Mouse (Mus musculus): ENCODE measurements around the gene Mindy4.
"Not testable (repeated sequence)": the region's sequence is repeated elsewhere in the genome, so short reads cannot be mapped to it uniquely, and the experiment has no call there.

The Mindy4 gene

DNA sequence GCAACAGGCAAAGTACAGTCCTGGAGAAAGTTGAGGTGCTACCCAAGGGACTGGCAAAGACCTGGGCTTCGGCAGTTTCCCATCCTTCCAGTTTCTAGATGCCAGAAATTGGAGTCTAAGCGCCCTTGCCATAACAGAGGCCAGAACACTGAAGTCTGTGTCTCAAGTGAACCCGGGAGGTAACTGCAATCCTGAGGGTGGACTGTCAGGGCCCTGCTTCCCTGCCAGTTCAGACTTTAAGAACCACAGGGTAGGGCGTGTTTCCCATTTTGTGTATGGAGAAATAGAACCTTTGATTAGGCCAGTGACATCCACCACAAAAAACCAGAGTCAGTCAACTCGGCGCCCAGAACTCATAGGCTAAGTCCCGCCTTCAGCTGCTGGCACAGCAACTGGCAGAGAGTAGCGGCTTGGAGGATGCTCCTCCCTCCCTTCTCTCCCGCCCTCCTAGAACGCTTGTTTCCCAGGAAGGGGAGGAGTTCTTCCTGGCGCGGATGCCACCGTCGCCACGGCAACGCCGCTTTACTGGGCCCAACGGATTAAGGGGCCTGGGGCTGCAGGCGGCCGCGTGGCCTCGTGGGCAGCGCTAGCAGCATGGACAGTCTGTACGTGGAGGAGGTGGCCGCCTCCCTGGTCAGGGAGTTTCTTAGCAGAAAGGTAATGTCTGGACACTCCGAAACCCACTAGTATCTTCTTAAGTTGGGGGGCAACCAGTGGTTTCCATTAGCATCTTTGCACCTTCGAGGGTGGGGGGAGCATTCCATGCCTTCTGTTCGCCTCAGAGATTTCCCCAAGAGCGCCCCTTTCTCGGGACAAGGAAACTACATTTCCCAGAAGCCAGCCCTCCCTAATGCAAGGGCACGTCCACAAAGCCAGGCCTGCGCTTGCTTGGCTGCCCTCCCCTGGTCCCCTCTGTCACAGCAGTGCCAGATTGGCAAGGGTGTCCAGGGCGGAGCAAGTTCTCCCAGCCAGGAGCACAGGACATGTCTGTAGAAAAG, at the start of gene Mindy4:
Gene Mindy4, plus strand, starts transcription at position 471 of the 998 bp plus-strand sequence.
- DNase-seq: peak; percentile 90 to 96

DNA sequence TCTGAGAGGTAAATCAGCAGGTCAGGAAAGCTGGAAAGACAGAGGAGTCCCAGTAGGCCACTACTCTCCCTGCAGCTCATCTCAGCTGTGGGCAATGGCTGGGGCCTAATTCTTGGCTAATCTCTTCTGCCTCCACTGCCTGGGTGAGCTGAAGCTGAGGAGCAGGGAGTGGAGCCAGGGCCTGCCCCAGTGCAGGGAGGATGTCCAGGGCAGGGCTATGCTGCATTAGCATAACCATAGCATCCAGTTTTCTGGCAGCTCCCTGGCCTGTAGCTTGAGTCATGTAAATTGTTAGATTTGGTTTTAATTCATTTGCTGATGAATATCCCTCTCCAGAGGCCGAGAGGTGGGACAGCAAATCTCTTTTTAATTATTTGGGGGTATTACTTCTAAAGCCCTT, 43.9 kb upstream of the Mindy4 start:
- no peak for DNase-seq

DNA sequence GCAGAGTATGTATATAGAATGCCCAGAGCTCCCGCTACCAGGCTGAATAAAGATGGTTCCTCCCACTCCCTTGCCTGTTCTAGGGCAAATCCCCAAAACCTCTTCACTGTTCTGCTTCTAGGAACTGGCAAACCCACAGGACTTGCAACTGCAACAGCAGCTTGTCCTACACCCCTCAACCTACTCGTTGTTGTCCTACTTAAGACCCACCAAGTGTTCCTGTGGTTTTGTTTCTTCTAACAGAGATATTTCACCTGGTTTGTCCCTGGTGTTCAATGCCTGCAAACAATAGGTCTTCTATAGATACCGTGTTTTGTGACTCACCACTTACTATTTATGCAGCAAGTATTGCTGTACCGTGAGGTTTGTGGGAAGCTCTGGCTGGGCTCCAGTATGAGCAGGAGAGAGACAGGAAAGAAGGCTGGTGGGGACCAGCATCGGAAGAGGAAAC, 41.8 kb upstream of the Mindy4 start:
- no peak for DNase-seq

DNA sequence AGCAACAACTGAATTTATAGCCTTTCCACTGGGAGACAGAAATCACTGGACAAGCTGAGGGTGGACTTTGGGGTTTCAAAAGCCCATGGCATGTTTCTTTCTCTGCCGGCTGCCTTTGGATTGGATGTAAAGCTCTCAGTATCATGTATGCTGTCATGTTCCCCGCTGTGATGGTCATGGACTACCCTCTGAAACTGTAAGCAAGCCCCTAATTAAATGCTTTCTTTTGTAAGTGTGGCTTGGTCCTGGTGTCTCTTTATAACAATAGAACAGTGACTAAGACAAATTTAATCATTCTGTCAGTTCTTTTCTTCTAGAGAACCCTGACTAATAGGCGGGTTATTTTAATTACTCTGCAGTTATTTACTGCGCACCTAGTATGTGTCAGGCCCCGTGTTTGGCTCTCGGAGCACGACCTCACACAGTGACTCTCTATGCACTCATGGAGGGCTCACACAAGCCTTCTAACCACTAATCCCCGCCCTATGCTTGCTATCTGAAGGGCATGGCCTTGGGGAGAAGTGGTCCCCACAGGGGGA, 40.1 kb upstream of the Mindy4 start:
- no peak for DNase-seq

DNA sequence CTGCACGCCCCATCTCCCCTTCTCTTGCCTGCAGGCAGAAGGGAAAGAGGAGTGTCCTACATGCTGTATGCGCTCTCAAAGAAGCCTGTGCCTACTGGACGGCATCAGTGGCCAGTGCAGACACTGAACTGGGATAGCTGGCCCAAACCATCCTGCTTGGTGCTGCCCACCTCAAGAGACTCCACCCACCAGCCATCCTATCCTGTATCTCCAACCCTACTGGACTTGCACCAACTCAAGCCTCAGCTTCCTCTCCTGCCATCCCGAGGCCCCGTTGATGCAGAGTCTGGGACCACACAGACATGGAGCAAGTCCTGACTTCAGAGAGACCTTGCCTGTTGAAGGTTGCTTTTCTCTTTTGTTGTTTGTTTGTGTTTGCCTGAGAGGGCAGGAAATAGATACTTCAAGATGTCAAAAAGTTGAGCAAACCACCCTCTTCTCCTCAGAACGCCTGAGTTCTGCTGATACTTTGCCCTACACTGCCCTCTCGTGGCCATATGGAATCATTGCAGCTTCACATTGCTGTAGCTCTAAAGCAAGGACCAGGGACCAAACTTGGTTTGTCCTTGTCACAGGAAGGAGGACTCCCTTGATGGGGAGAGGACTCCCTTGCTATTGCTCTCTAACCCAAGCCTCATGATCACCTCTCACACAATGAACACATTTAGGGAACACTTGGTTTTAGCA, 36.3 kb upstream of the Mindy4 start:
- peak; percentile 62 to 77 for DNase-seq

DNA sequence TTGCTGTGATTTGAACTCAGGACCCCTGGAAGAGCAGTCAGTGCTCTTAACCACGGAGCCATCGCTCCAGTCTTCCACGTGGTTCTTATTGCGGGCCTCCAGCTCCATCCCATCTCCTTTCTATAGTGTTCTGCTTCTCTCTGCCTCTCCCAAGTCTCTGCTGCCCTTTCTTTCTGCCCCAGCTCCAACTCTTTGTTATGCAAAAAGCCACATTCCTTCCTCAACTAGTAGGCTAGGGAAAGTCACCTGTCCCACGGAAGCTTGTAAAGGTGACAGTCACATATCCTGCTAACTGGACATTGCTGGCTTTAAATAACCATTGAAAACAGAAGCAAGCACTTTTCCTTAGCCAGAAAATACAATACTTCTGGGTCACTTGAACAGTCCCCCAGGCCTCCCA, 33.4 kb upstream of the Mindy4 start:
- DNase-seq: no peak

DNA sequence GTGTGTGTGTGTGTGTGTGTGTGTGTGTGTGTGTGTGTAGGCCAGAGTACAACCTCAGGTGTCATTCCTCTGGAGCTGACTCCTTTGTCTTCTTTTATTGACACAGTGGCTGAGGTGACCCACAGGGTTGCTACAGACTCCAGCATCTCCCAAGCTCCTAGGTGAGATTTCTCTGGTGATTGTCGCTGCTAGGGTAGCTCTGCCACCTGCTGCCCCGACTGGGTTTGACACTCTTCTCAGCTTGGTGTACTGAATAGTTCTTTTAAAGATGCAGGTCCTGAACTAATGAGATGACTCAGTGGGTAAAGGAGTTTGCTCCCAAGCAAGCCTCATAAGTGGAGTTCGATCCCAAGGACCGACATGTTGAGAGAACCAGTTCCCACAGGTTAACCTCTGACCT, 31.5 kb upstream of the Mindy4 start:
- DNase-seq: no peak

DNA sequence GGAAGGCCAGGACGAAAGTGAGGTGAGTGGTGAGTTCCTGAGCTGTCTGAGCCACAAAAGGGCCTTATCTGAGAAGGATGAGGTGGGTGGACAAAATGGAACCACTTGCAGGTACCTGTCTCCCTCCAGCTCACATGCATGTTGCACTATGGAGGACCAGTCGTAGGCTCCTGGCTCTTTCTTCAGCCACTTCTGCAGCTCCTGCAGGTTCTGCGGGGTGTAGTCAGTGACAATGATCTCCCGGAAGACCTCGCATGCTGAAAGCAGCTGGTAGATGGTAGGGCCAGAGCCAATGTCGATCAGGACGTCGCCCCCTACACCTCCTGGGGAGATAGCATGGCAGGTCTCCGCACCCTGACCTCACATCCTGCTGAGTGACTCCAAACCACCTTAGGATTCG, 30.0 kb upstream of the Mindy4 start:
- DNase-seq: no peak

DNA sequence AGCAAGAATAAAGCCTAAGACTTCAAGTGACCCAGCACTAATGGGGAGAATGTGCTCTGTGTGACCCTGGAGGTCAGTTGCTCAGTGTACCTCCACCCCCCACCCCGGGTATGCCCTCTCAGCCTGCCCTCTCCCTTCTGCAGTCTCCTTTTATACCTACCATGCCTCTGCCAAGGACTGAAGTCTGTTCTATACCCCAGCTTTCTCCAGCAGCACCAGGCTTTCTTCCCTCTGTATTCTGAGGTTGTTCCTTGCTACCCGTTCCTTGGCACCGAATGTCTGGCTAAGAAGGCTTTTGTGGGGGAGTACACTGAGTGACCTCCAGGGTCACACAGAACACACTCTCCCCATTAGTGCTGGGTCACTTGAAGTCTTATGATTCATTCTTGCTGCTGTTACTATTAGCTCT, 29.2 kb upstream of the Mindy4 start:
- no peak for DNase-seq

DNA sequence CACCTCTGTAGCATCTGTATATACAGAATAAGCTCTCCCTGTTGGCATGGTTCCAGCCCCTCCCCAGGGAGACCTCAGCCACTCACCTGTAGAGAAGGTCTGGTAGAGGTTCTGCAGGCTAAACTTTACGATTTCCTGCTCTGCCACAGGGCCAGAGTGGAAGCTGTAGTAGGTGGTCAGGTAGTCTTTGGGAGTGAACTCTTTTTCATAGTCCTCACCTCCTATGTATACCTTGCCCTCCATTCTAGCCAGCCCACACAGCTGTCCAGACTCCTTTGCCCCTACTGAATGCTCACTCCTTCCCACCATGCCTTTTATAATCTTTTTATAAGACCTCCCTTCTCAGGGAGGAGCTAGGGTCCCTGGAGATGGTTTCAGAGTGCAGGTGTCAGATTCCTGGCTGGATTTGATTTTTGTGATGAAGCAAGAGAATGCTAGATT, 28.4 kb upstream of the Mindy4 start, which contains the start of gene Inmt:
Gene Inmt, minus strand, starts transcription at position 303 of the 441 bp plus-strand sequence.
- DNase-seq: no peak

DNA sequence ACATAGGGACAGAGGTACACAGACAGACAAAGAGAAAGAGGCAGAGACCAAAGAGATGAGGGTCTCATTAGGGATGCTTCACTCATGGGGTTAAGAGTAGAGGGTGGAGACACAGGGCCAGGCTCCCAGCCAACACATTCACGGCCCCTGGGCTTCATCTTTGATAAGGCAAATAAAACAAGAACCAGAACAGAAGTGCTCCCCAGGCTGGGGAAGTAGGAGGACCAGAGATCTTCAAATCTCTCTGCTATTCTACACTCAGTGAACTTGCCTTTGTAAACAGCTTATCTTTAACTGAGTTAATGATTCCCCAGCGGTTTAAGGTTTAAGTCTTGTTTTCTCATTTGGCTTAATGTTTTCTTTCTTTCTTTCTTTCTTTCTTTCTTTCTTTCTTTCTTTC, 27.7 kb upstream of the Mindy4 start:
- DNase-seq: no peak

DNA sequence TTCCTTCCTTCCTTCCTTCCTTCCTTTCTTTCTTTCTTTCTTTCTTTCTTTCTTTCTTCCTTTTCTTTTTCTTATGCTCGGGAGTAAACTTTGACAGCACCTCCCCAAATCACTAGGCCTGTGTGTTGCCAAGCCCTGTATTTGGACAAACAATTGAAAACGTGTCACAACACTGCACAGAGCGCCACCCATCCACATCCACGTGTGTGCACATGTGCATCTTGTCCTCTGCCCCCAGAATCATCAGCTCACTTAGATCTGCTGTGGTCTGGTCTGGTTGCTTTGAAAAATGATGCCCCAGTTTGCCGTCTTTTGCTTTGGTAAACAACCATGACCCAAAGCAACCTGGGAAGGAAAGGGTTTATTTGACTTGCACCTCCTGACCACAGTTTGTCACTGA, 27.3 kb upstream of the Mindy4 start:
- DNase-seq: no peak

DNA sequence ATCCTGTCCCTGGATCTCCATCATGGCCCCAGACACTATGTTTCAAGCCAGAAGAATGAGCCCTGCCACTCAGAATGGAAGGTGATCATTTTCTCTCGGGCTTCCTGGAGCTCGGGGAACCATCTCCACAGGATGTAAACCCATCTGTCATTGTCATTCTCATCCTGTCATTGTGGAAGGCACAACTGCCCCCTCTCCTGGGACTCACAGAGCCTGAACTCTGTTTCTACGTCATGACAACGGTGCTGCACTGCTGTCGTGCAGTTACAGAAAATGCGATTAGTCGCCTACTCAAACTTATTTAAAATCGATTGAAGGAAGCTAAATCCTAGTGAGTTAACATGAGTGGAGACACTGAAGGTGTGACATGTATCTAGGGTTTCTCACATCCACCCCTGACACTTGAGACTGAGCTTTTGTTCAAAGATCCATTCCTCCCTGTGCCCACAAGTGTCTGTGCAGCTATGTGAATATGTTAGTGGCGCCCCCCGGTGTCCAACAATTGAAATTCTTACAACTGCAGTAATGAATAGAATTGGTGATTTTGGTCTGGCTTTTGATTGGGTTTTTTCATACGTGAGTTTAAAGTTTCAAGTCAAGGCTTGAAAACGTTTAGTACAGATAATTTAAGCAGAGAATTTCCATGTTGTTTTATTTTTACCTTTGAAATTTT, 26.0 kb upstream of the Mindy4 start:
- peak in 1 of 2 experiments; percentile 47 for DNase-seq

DNA sequence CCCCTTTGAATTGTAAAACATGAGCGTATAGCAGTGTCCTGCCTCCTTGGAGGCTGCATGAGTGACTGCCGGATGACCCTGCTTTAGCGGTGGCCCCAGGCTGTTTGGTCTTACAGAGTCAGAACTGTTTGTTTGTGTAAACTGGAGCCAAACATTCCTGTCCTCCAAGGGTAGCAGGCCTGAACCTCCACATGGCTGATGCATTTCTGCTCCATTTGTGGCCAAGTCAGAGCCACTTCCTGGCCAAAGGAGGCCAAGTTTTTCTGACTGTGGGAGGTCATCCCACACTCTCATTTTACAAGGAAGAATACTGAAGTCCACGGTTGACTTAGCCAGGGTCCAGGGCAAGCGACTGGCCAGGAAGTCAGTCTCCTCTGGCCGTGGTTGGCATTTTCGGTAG, 23.6 kb upstream of the Mindy4 start:
- peak; percentile 40 to 79 for DNase-seq

DNA sequence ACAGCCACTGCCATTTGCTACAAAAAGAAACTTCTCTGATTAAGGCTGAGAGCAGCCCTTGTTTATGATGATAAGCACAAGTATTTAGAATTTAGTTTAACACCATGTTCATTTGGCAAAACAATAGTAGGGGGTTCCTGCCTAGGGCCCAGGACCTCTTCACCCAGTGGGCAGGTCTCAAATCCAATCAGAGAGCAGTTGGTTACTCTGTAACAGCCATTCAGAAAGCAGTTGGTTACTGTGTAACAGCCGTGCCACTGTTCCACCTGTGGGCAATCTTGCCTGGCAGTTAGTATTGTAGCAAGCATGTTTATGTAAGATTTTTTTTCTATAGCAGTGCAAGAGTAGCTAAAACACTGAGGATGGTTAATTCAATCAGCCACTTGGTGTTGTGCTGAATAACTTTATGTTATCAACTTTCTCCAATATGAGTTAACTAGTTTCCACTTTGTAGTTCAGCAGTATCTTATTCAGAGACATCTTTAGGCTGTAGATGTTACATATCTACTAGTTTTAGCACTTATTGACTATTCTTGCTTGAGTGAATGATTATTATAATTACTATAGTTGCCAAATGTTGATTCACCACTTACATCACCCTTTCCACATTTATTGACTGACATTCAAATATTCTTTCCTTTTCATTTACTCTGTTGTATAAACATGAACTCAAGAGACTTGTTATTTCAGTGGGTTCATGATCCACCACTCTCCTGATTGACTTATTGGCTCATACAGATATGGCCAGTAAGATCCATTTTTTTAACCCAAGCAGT, 20.3 kb upstream of the Mindy4 start:
- DNase-seq: peak in 1 of 2 experiments; percentile 9

DNA sequence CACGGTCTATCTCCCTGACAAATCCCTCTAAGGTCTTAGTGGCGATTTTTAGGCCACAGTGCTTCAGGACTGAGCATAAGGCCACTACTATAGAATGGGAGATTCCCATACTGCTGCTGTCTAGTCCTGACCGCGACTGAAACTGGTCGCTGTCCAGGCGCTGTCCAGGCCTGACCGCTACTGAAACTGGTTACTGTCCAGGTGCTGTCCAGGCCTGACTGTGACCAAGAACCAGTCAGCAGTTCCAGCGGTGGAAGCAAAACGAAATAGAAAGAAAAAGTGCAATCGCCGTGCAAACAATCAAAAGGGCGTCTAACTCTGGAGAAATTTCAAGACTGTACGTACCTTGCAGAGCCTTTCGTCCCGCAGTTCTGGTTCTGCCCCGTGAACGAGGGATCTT, 15.4 kb upstream of the Mindy4 start:
- DNase-seq: not testable (repeated sequence)

DNA sequence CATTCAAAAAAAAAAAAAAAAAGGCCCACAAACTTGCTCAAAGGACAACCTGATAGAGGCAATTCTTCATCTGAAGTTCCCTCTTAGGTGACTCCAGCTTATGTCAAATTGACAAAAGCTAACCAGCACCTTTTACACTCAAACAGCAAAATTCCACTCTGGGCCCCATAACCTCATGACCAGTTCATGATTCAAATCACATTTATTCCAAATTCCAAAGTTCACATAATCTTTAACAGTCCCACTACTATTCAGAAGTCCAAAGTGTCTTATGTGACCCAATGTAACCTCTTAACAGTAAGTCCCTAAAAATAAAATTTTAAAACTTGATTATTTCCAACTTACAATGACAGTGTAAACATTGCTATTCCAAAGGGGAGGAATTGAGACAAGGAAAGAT, 13.8 kb upstream of the Mindy4 start:
- no peak for DNase-seq

DNA sequence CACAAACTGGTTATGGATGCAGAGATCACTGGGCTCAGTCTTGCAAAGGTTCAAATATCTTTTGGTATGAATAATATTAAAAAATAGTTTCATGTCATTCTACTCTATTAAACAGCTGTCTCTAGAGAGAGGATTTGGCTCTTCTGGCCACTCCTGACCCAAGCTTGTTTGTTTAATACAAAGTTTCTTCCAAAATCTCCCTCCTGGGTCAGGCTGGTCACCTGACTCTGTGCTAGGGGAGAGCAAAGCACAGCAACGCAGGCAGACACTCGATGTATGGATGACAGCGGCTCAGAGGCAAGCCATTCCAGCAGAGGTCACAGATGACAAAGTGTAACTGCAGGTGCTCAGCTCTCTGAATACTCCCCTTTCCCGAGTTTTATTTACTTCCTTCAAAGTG, 11.6 kb upstream of the Mindy4 start:
- DNase-seq: no peak

DNA sequence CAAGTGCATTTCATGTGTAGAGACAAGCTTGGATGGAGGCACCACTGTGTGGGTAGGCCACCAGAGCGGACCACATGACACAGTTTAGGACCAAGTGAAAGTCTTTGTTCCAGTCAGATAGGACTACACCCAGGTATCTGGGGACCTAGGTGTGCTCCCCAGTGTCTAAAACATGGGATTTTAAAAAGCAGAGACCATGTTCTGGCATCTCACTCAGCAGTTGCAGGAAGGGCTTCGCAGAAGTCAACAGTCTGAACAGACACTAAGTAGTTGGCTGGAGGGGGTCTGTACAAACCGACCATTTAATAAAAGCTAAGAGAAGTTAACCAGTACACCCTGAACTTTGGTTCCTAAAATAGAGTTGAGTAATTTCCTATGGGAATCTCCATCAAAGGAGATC, 10.0 kb upstream of the Mindy4 start:
- DNase-seq: no peak

DNA sequence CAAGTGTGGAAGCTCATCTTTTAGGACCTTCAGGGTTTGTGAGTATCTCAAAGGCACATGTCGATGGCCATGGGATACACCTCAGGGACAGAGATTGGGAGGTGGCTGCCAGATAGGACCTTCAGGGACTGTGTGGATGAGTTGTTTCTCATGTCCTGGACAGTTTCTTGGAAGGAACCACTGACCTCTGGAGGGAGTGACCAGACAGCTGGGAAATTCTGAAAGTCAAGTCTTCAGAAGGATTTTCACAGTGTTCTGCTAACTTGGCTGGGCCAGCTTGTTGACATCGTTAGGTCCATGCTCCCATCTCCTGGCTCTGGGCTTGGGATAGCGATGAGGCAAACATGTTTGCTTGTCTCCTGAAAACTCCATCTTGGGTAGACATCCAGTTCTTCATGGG, 4.1 kb upstream of the Mindy4 start:
- DNase-seq: peak; percentile 51 to 73

DNA sequence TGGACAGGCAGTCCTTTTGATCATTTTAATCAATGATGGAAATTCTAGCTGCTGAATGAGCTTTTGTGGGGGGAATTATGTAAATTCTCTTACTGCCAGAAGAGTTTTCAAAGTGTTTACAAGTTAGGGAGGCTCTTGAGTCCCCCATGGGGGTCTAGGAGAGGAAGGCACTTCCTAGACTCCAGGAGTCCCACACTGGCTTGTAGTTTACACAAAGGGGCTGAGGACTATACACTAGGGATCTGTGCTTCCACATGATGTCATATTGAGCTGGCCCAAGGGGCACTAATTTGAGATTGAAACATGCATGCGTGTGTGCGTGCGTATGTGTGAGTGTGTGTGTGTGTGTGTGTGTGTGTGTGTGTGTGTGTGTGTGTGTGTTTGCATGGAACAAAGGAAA, 748 bp downstream of the Mindy4 start:
- DNase-seq: peak in 1 of 2 experiments; percentile 23

DNA sequence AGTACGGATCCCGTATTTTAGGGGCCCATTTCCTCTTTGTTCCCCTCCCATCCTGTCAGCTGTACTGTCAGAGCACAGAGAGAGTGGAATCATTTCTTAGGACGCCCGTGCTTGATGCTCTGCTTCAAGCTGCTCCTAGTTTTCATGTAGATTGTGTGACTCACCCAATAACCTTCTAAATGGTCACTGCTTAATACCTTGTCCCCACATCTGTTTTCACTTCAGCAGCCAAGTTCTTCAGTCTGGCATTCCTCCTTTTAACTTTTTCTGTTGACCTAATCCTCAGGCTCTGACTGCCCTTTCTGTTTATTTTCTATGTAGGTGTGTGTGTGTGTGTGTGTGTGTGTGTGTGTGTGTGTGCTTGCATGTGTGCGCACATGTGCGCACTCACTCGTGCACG, 4.6 kb downstream of the Mindy4 start:
- no peak for DNase-seq

Measured in lung, postnatal 4 days (tissue).